Mouse (Mus musculus) forebrain, embryonic 12.5 days (tissue): ENCODE measurements around the gene Fap. TPM values are rescaled to one million over a fixed set of nuclear protein-coding genes. Genes with fewer than 3 reads are reported as not detected.

Source experiments
- ATAC-seq: fragments of 200-750 bp; cut with Nextera tagmentation; 2 replicates; pipeline ENCODE4 v1.8.0; 2017; ENCODE audit warnings: moderate TSS enrichment; ENCODE audit not compliant: low FRiP score
- H3K27ac ChIP-seq: fragments of 300-500 bp; sonication (generic); 2 replicates; pipeline ENCODE4 v1.5.1; 2016; ENCODE audit warnings: mild to moderate bottlenecking
- H3K27me3 ChIP-seq: fragments of 300-500 bp; sonication (generic); 2 replicates; pipeline ENCODE4 v1.6.1; 2016; ENCODE audit warnings: mild to moderate bottlenecking
- H3K36me3 ChIP-seq: fragments of 300-500 bp; sonication (generic); replicated peaks from 2 replicates; pipeline ENCODE4 v1.6.1; 2016; ENCODE audit warnings: mild to moderate bottlenecking
- H3K4me1 ChIP-seq: fragments of 300-500 bp; sonication (generic); 2 replicates; pipeline ENCODE4 v1.6.1; 2016
- H3K4me2 ChIP-seq: fragments of 300-500 bp; sonication (generic); 2 replicates; pipeline ENCODE4 v1.6.1; 2016; ENCODE audit warnings: mild to moderate bottlenecking, moderate library complexity
- H3K4me3 ChIP-seq: fragments of 300-500 bp; sonication (generic); replicated peaks from 2 replicates; pipeline ENCODE4 v1.5.1; 2016; ENCODE audit warnings: mild to moderate bottlenecking
- H3K9ac ChIP-seq: fragments of 300-500 bp; sonication (generic); 2 replicates; pipeline ENCODE4 v1.6.1; 2016; ENCODE audit warnings: mild to moderate bottlenecking
- H3K9me3 ChIP-seq: fragments of 300-500 bp; sonication (generic); 2 replicates; pipeline ENCODE4 v1.6.1; 2016
- WGBS: fragments of 180-500 bp; shearing (Covaris S2); methylation state at CpG from one replicate; pipeline ENCODE4 v1.1.7; 2016; 5-methylcytosine and 5-hydroxymethylcytosine counted together
- polyA plus RNA-seq: library from polyadenylated mRNA; unstranded; fragments of >200 nt; fragmentation: Nextera tagmentation; extraction: Ambion mirVana; gene quantifications from 2 replicates; pipeline ENCODE4 v1.2.1, GENCODE M21; 2016

Fap gene
- polyA plus RNA-seq, 1 experiment from 2014 or later: 1.6 TPM

- no peak overlapping the region for H3K9ac ChIP-seq
- H3K9me3 ChIP-seq: no peaks in the 10 kb centered on the region
- H3K4me3 ChIP-seq: no peak overlapping the region
- no peaks in the 10 kb centered on the region for H3K36me3 ChIP-seq
- no peak overlapping the region for H3K4me2 ChIP-seq
- H3K4me1 ChIP-seq: no peaks in the 10 kb centered on the region
- H3K27me3 ChIP-seq: no peaks in the 10 kb centered on the region
- H3K27ac ChIP-seq: no peak overlapping the region
- WGBS: 86% methylated on average over 10 of the region's 10 CpGs
- ATAC-seq: no peak
These were observed 649 bp downstream of the Fap start for GRCm38 (mm10) chr2:62573099-62573752.

- Histone ChIP-seq H3K4me3 (no peak overlapping the region), H3K27me3 (no peaks in the 10 kb centered on the region), H3K4me1 (no peaks in the 10 kb centered on the region), H3K36me3 (no peaks in the 10 kb centered on the region), H3K9me3 (no peaks in the 10 kb centered on the region), H3K27ac (no peak overlapping the region), H3K4me2 (no peak overlapping the region), H3K9ac (no peak overlapping the region)
- 92% methylated on average over 1 of the region's 1 CpGs for WGBS
- ATAC-seq: no peak
These were observed 9.2 kb downstream of the Fap start for GRCm38 (mm10) chr2:62564687-62565086.

- Histone ChIP-seq H3K4me1 (no peaks in the 10 kb centered on the region), H3K27me3 (no peaks in the 10 kb centered on the region), H3K36me3 (no peaks in the 10 kb centered on the region), H3K27ac (no peak overlapping the region), H3K9ac (no peak overlapping the region), H3K4me3 (no peak overlapping the region), H3K4me2 (no peak overlapping the region), H3K9me3 (no peaks in the 10 kb centered on the region)
- WGBS: 60% methylated on average over 5 of the region's 5 CpGs
- ATAC-seq: no peak
These were observed 11.0 kb downstream of the Fap start for GRCm38 (mm10) chr2:62562661-62563485.

GRCm38 (mm10) chr2:62557417-62557816 lies 16.5 kb downstream of the Fap start:
- Histone ChIP-seq H3K4me3 (no peak overlapping the region), H3K27me3 (no peaks in the 10 kb centered on the region), H3K9me3 (no peaks in the 10 kb centered on the region; the same call in 1 of the 2 replicates), H3K4me2 (no peak overlapping the region), H3K36me3 (no peaks in the 10 kb centered on the region), H3K9ac (no peak overlapping the region), H3K27ac (no peak overlapping the region), H3K4me1 (no peaks in the 10 kb centered on the region)
- no peak for ATAC-seq
- WGBS: 77% methylated on average over 2 of the region's 2 CpGs

GRCm38 (mm10) chr2:62556349-62556748 lies 17.5 kb downstream of the Fap start:
- Histone ChIP-seq H3K27me3 (no peaks in the 10 kb centered on the region), H3K4me3 (no peak overlapping the region), H3K4me1 (no peaks in the 10 kb centered on the region), H3K9me3 (no peaks in the 10 kb centered on the region; the same call in 1 of the 2 replicates), H3K9ac (no peak overlapping the region), H3K36me3 (no peaks in the 10 kb centered on the region), H3K4me2 (no peak overlapping the region), H3K27ac (no peak overlapping the region)
- whole genome bisulfite sequencing: 92% methylated on average over 9 of the region's 9 CpGs
- ATAC-seq: no peak

- Histone ChIP-seq H3K9me3 (no peaks in the 10 kb centered on the region), H3K9ac (no peak overlapping the region), H3K4me2 (no peak overlapping the region), H3K36me3 (no peaks in the 10 kb centered on the region), H3K27ac (no peak overlapping the region), H3K4me1 (no peaks in the 10 kb centered on the region), H3K27me3 (no peaks in the 10 kb centered on the region), H3K4me3 (no peak overlapping the region)
- ATAC-seq: no peak
- WGBS: 89% methylated on average over 3 of the region's 3 CpGs
These were observed 24.2 kb downstream of the Fap start for GRCm38 (mm10) chr2:62549659-62550058.

GRCm38 (mm10) chr2:62549131-62549530 lies 24.7 kb downstream of the Fap start:
- no peaks in the 10 kb centered on the region for H3K4me1 ChIP-seq
- no peaks in the 10 kb centered on the region for H3K36me3 ChIP-seq
- no peak overlapping the region for H3K4me3 ChIP-seq
- H3K4me2 ChIP-seq: no peak overlapping the region
- no peaks in the 10 kb centered on the region for H3K27me3 ChIP-seq
- no peak overlapping the region for H3K9ac ChIP-seq
- H3K27ac ChIP-seq: no peak overlapping the region
- no peaks in the 10 kb centered on the region for H3K9me3 ChIP-seq
- 84% methylated on average over 4 of the region's 4 CpGs for WGBS
- no peak for ATAC-seq

- H3K9me3 ChIP-seq: no peaks in the 10 kb centered on the region
- 95% methylated on average over 5 of the region's 5 CpGs for WGBS
- H3K4me3 ChIP-seq: no peak overlapping the region
- H3K36me3 ChIP-seq: no peaks in the 10 kb centered on the region
- no peak overlapping the region for H3K9ac ChIP-seq
- no peak overlapping the region for H3K27ac ChIP-seq
- no peaks in the 10 kb centered on the region for H3K4me1 ChIP-seq
- no peak overlapping the region for H3K4me2 ChIP-seq
- H3K27me3 ChIP-seq: no peaks in the 10 kb centered on the region
- no peak for ATAC-seq
These were observed 25.8 kb downstream of the Fap start for GRCm38 (mm10) chr2:62548104-62548503.

- no peak for ATAC-seq
- H3K4me3 ChIP-seq: no peak overlapping the region
- no peak overlapping the region for H3K4me2 ChIP-seq
- no peak overlapping the region for H3K9ac ChIP-seq
- no peaks in the 10 kb centered on the region for H3K9me3 ChIP-seq
- H3K27me3 ChIP-seq: no peaks in the 10 kb centered on the region
- H3K27ac ChIP-seq: no peak overlapping the region
- no peaks in the 10 kb centered on the region for H3K4me1 ChIP-seq
- WGBS: 93% methylated on average over 8 of the region's 8 CpGs
- no peaks in the 10 kb centered on the region for H3K36me3 ChIP-seq
These were observed 38.4 kb downstream of the Fap start for GRCm38 (mm10) chr2:62535483-62535882.

GRCm38 (mm10) chr2:62531065-62531464 lies 42.8 kb downstream of the Fap start:
- Histone ChIP-seq H3K36me3 (no peaks in the 10 kb centered on the region), H3K4me2 (no peak overlapping the region), H3K9ac (no peak overlapping the region), H3K4me3 (no peak overlapping the region), H3K4me1 (no peaks in the 10 kb centered on the region), H3K27me3 (no peaks in the 10 kb centered on the region), H3K27ac (no peak overlapping the region), H3K9me3 (no peaks in the 10 kb centered on the region)
- WGBS: 70% methylated on average over 1 of the region's 1 CpGs
- no peak for ATAC-seq

GRCm38 (mm10) chr2:62526399-62526798 lies 47.5 kb downstream of the Fap start:
- no peak overlapping the region for H3K27ac ChIP-seq
- H3K9ac ChIP-seq: no peak overlapping the region
- H3K9me3 ChIP-seq: no peaks in the 10 kb centered on the region
- H3K36me3 ChIP-seq: no peaks in the 10 kb centered on the region
- no peak for ATAC-seq
- no peaks in the 10 kb centered on the region; the same call in 1 of the 2 replicates for H3K4me1 ChIP-seq
- H3K4me2 ChIP-seq: no peak overlapping the region
- H3K4me3 ChIP-seq: no peak overlapping the region
- no peaks in the 10 kb centered on the region for H3K27me3 ChIP-seq
- 91% methylated on average over 9 of the region's 9 CpGs for WGBS

- 82% methylated on average over 2 of the region's 2 CpGs for WGBS
- Histone ChIP-seq H3K4me3 (no peak overlapping the region), H3K9ac (no peak overlapping the region)
These were observed 56.1 kb downstream of the Fap start for GRCm38 (mm10) chr2:62517790-62518189.

GRCm38 (mm10) chr2:62514477-62514876 lies 59.4 kb downstream of the Fap start:
- ATAC-seq: no peak
- no peak overlapping the region for H3K9ac ChIP-seq
- H3K4me3 ChIP-seq: no peak overlapping the region
- no peaks in the 10 kb centered on the region for H3K9me3 ChIP-seq
- H3K4me2 ChIP-seq: no peak overlapping the region
- no peaks in the 10 kb centered on the region for H3K36me3 ChIP-seq
- 88% methylated on average over 6 of the region's 6 CpGs for WGBS
- no peaks in the 10 kb centered on the region for H3K27me3 ChIP-seq
- no peak overlapping the region for H3K27ac ChIP-seq
- no peaks in the 10 kb centered on the region for H3K4me1 ChIP-seq

More at GRCm38 (mm10) chr2:62517790-62518189, 56.1 kb downstream of the Fap start:
- Histone ChIP-seq H3K4me1 (no peaks in the 10 kb centered on the region), H3K36me3 (no peaks in the 10 kb centered on the region), H3K27me3 (no peaks in the 10 kb centered on the region), H3K9me3 (no peaks in the 10 kb centered on the region), H3K27ac (no peak overlapping the region), H3K4me2 (no peak overlapping the region)
- ATAC-seq: no peak
